Mouse (Mus musculus): Measurements from ENCODE around the gene Brsk2.

- TF ChIP-seq POLR2A (IDR thresholded peaks at IDR 0.05; ENCODE audit: control insufficient read depth, low read depth, low read length) (no peak), CTCF (IDR thresholded peaks at IDR 0.05; ENCODE audit: control insufficient read depth, insufficient read depth, insufficient replicate concordance, low read depth, low read length) (no peak)
These were observed 85.7 kb downstream of the Brsk2 start for GRCm38 (mm10) chr7:142035048-142035811.

Data from testis, adult 2 months (tissue).